Comparison of ENCODE assay signal across 8 mouse cellular contexts in genomic region chr11:75461743-75462252, GRCm38 (mm10). TPM values are rescaled to one million over a fixed set of nuclear protein-coding genes. Genes with fewer than 3 reads are reported as not detected.
DNase-seq lines count a peak whose midpoint lies in the region; ATAC-seq and TF ChIP-seq lines count a peak whose summit lies in the region.

No protein-coding gene starts in this region.

- H3K27me3 ChIP-seq in kidney, embryonic 16.5 days (ENCODE audit: insufficient read depth, low read length) = no peaks in the 10 kb centered on the region
- H3K27me3 ChIP-seq in Patski = no peaks in the 10 kb centered on the region
- H3K27me3 ChIP-seq in forebrain, postnatal 0 days (ENCODE audit: insufficient read depth, low read length) = no peaks in the 10 kb centered on the region
- no peaks in the 10 kb centered on the region for H3K27me3 ChIP-seq in midbrain, embryonic 11.5 days (ENCODE audit: control insufficient read depth, insufficient read depth, low read length)

- POLR2A ChIA-PET in Patski (lab: Charles Lee) = interaction anchor here (1.4 to 4.2 kb wide), 3 partner anchors 8 to 59 kb away, joined by 5 to 25 read pairs (median 6); partner anchors contain the start of gene Rilp

- peaks cover 3% of the 10 kb centered on the region for H3K9me3 ChIP-seq in kidney, embryonic 16.5 days (ENCODE audit: low read length)
- H3K9me3 ChIP-seq in forebrain, postnatal 0 days (ENCODE audit: low read length) = no peaks in the 10 kb centered on the region
- no peaks in the 10 kb centered on the region for H3K9me3 ChIP-seq in midbrain, embryonic 11.5 days (ENCODE audit: control insufficient read depth, low read length)

- CTCF ChIA-PET in Patski (lab: Charles Lee) = interaction anchor here (1.2 to 5.6 kb wide), 3 partner anchors 19 to 60 kb away, joined by 4 to 36 read pairs (median 4); partner anchors contain the start of gene Rilp

- H3K36me3 ChIP-seq in kidney, embryonic 16.5 days (ENCODE audit: insufficient read depth, low read length) = peaks cover 13% of the 10 kb centered on the region
- peaks cover 10% of the 10 kb centered on the region for H3K36me3 ChIP-seq in forebrain, postnatal 0 days (ENCODE audit: insufficient read depth)
- no peaks in the 10 kb centered on the region for H3K36me3 ChIP-seq in midbrain, embryonic 11.5 days (ENCODE audit: control insufficient read depth, insufficient read depth, low read length)

- H3K4me1 ChIP-seq in kidney, embryonic 16.5 days (ENCODE audit: insufficient read depth, low read length) = peaks cover 33% of the 10 kb centered on the region
- H3K4me1 ChIP-seq in forebrain, postnatal 0 days (ENCODE audit: insufficient read depth) = peaks cover 17% of the 10 kb centered on the region
- peaks cover 17% of the 10 kb centered on the region for H3K4me1 ChIP-seq in midbrain, embryonic 11.5 days (ENCODE audit: control insufficient read depth, insufficient read depth, low read length)

- peak overlapping the region; percentile 89 for H3K27ac ChIP-seq in kidney, embryonic 16.5 days (ENCODE audit: low read length)
- H3K27ac ChIP-seq in forebrain, postnatal 0 days (ENCODE audit: low read depth, low read length) = peak overlapping the region; percentile 77
- no peak overlapping the region for H3K27ac ChIP-seq in midbrain, embryonic 11.5 days (ENCODE audit: low read depth, low read length)

- 1% methylated on average over 29 of the region's 30 CpGs for WGBS in kidney, embryonic 16.5 days
- WGBS in forebrain, postnatal 0 days = under 1% methylated on average over 27 of the region's 30 CpGs
- under 1% methylated on average over 26 of the region's 30 CpGs for WGBS in midbrain, embryonic 11.5 days

- H3K4me3 ChIP-seq in kidney, embryonic 16.5 days (ENCODE audit: low read length) = peak overlapping the region; percentile 79
- peak overlapping the region; percentile 83 for H3K4me3 ChIP-seq in forebrain, postnatal 0 days (ENCODE audit: low read depth, low read length)
- H3K4me3 ChIP-seq in midbrain, embryonic 11.5 days (ENCODE audit: low read depth, low read length) = peak overlapping the region; percentile 62

- peak overlapping the region; percentile 94 for H3K4me2 ChIP-seq in kidney, embryonic 16.5 days (replicated peaks; ENCODE audit: low read depth, low read length)
- peak overlapping the region; percentile 96 for H3K4me2 ChIP-seq in forebrain, postnatal 0 days (ENCODE audit: low read depth)
- peak overlapping the region; percentile 69 for H3K4me2 ChIP-seq in midbrain, embryonic 11.5 days

- H3K9ac ChIP-seq in kidney, embryonic 16.5 days (replicated peaks; ENCODE audit: low read length) = peak overlapping the region; percentile 74
- peak overlapping the region; percentile 71 for H3K9ac ChIP-seq in forebrain, postnatal 0 days
- H3K9ac ChIP-seq in midbrain, embryonic 11.5 days (ENCODE audit: low read length) = peak overlapping the region; percentile 63

- no peak for DNase-seq in kidney, adult 18-20 months
- no peak for DNase-seq in Patski (ENCODE audit: low read depth, low spot score)
- no peak for DNase-seq in forebrain, postnatal 0 days
- DNase-seq in midbrain, embryonic 11.5 days (ENCODE audit: low spot score, missing footprints) = peak; percentile 85
- no peak for DNase-seq in urinary bladder, postnatal 10 days (ENCODE audit: low spot score)
- no peak for DNase-seq in urinary bladder, postnatal 25 days (ENCODE audit: low spot score)
- DNase-seq in spleen, postnatal 14 days (ENCODE audit: low spot score in 2 of 2) = no peak

- peak; percentile 17 for ATAC-seq in kidney, embryonic 16.5 days (ENCODE audit: low FRiP score, low TSS enrichment)
- ATAC-seq in Patski = peak; percentile 0
- peak; percentile 4 for ATAC-seq in forebrain, postnatal 0 days
- peak; percentile 65 for ATAC-seq in midbrain, embryonic 11.5 days (ENCODE audit: low FRiP score)

- TF ChIP-seq CTCF in Patski (IDR thresholded peaks at IDR 0.05) = no peak
- no peak for TF ChIP-seq CTCF in forebrain, postnatal 0 days (IDR thresholded peaks at IDR 0.05; ENCODE audit: low read depth)

- in situ Hi-C loops in Patski (cut with MboI; ENCODE audit: low pct_unique_long_range_greater_than_20kb) = loop anchor here (5.0 to 10.0 kb wide), 3 partner anchors 59 to 477 kb away; partner anchors contain the start of gene Ovca2

RNA-seq across cellular contexts. Expression of gene Tlcd2, which starts 0.3 kb away (rescaled TPM):
- 26.8 and 27.1 TPM in 2 replicates for polyA plus RNA-seq in kidney, embryonic 16.5 days (2015; fragmentation: Nextera tagmentation; extraction: Ambion mirVana)
- polyA plus RNA-seq in Patski (2021) = 0.85 TPM
- total RNA-seq in forebrain, postnatal 0 days (2014; rRNA removed) = 0.31 and 1.4 TPM in 2 replicates
- 0.79 and 1.2 TPM in 2 replicates for polyA plus RNA-seq in forebrain, postnatal 0 days (2015; fragmentation: Nextera tagmentation; extraction: Ambion mirVana)
- 7.6 and 8.9 TPM in 2 replicates for polyA plus RNA-seq in midbrain, embryonic 11.5 days (2014; fragmentation: Nextera tagmentation; extraction: Ambion mirVana)

RNA-seq across cellular contexts. Expression of gene Wdr81, which starts 7.3 kb away (rescaled TPM):
- polyA plus RNA-seq in kidney, embryonic 16.5 days (2015; fragmentation: Nextera tagmentation; extraction: Ambion mirVana) = 7.2 and 7.3 TPM in 2 replicates
- polyA plus RNA-seq in Patski (2021) = 28.9 TPM
- 15.8 and 15.9 TPM in 2 replicates for total RNA-seq in forebrain, postnatal 0 days (2014; rRNA removed)
- polyA plus RNA-seq in forebrain, postnatal 0 days (2015; fragmentation: Nextera tagmentation; extraction: Ambion mirVana) = 4.2 and 4.9 TPM in 2 replicates
- polyA plus RNA-seq in midbrain, embryonic 11.5 days (2014; fragmentation: Nextera tagmentation; extraction: Ambion mirVana) = 2.8 and 3.9 TPM in 2 replicates

RNA-seq across cellular contexts. Expression of gene Serpinf2, which starts 22.4 kb away (rescaled TPM):
- 57.8 and 60.2 TPM in 2 replicates for polyA plus RNA-seq in kidney, embryonic 16.5 days (2015; fragmentation: Nextera tagmentation; extraction: Ambion mirVana)
- polyA plus RNA-seq in Patski (2021) = 0.04 TPM
- 0.24 TPM in 1 of 2 replicates, not detected in the other for total RNA-seq in forebrain, postnatal 0 days (2014; rRNA removed)
- not detected in 2 replicates for polyA plus RNA-seq in forebrain, postnatal 0 days (2015; fragmentation: Nextera tagmentation; extraction: Ambion mirVana)
- not detected in 2 replicates for polyA plus RNA-seq in midbrain, embryonic 11.5 days (2014; fragmentation: Nextera tagmentation; extraction: Ambion mirVana)

RNA-seq across cellular contexts. Expression of gene Prpf8, which starts 24.8 kb away (rescaled TPM):
- polyA plus RNA-seq in kidney, embryonic 16.5 days (2015; fragmentation: Nextera tagmentation; extraction: Ambion mirVana) = 64.0 and 66.2 TPM in 2 replicates
- polyA plus RNA-seq in Patski (2021) = 132 TPM
- 89.0 and 120 TPM in 2 replicates for total RNA-seq in forebrain, postnatal 0 days (2014; rRNA removed)
- 25.6 and 27.9 TPM in 2 replicates for polyA plus RNA-seq in forebrain, postnatal 0 days (2015; fragmentation: Nextera tagmentation; extraction: Ambion mirVana)
- polyA plus RNA-seq in midbrain, embryonic 11.5 days (2014; fragmentation: Nextera tagmentation; extraction: Ambion mirVana) = 94.9 and 100.0 TPM in 2 replicates

RNA-seq across cellular contexts. Expression of gene Serpinf1, which starts 39.3 kb away (rescaled TPM):
- 121 and 127 TPM in 2 replicates for polyA plus RNA-seq in kidney, embryonic 16.5 days (2015; fragmentation: Nextera tagmentation; extraction: Ambion mirVana)
- 2.5 TPM for polyA plus RNA-seq in Patski (2021)
- 43.0 and 53.3 TPM in 2 replicates for total RNA-seq in forebrain, postnatal 0 days (2014; rRNA removed)
- polyA plus RNA-seq in forebrain, postnatal 0 days (2015; fragmentation: Nextera tagmentation; extraction: Ambion mirVana) = 44.6 and 57.7 TPM in 2 replicates
- 56.2 and 58.2 TPM in 2 replicates for polyA plus RNA-seq in midbrain, embryonic 11.5 days (2014; fragmentation: Nextera tagmentation; extraction: Ambion mirVana)

Comparison
In these comparisons a context has a peak if more than half of its experiments do, and no peak if none do; other contexts are left out.
1. ATAC-seq: peak in every context shown above with its lines; median percentile 65 in midbrain, embryonic 11.5 days; 17 in kidney, embryonic 16.5 days; 4 in forebrain, postnatal 0 days; 0 in Patski.
2. RNA of gene Serpinf2, which starts 22.4 kb away (polyA plus RNA-seq): 57.8 to 60.2 TPM in kidney, embryonic 16.5 days; 0.04 TPM in Patski (single experiment), not detected in midbrain, embryonic 11.5 days and not detected in forebrain, postnatal 0 days; every median in the first group is over 10 times any median in the second.
3. Peak in every context shown above with its lines, with median percentiles within 50 percentile points of each other: H3K4me2 ChIP-seq, H3K4me3 ChIP-seq and H3K9ac ChIP-seq.